Mouse (Mus musculus): ENCODE data around the gene Fli1. TPM values are rescaled to one million over a fixed set of nuclear protein-coding genes. Genes with fewer than 3 reads are reported as not detected.

Fli1 gene
- polyA plus RNA-seq, 1 experiment from 2014 or later, result 20.6 TPM

GRCm38 (mm10) chr9:32531588-32531987 is 11.1 kb downstream of the Fli1 start:
- Histone ChIP-seq H3K36me3 (ENCODE audit: control insufficient read depth, insufficient read depth, low read length) (no peaks in the 10 kb centered on the region), H3K9me3 (ENCODE audit: control insufficient read depth, low read length) (no peaks in the 10 kb centered on the region), H3K4me2 (ENCODE audit: low read length) (no peak overlapping the region), H3K27ac (replicated peaks in 1 of 2; ENCODE audit: control insufficient read depth in 1 of 2, insufficient read depth in 1 of 2, low read depth in 2 of 2, low read length in 2 of 2) (no peak overlapping the region), H3K4me3 (ENCODE audit: control insufficient read depth in 1 of 2, insufficient read depth in 1 of 2, low read depth in 1 of 2, low read length in 2 of 2) (no peak overlapping the region), H3K4me1 (ENCODE audit: control insufficient read depth in 2 of 2, insufficient read depth in 2 of 2, low read length in 2 of 2) (peaks cover 2 to 5% of the 10 kb centered on the region in 2 experiments; a peak in 2 of 4 replicates), H3K9ac (ENCODE audit: low read length) (no peak overlapping the region), H3K27me3 (ENCODE audit: control insufficient read depth, insufficient read depth, low read length) (no peaks in the 10 kb centered on the region)
- no peak for ATAC-seq (ENCODE audit: insufficient number of reproducible peaks, insufficient read depth, low FRiP score, low read depth)
- 77% methylated on average over 4 of the region's 4 CpGs for WGBS

- no peak for ATAC-seq (ENCODE audit: insufficient number of reproducible peaks, insufficient read depth, low FRiP score, low read depth)
These were observed 11.7 kb downstream of the Fli1 start for GRCm38 (mm10) chr9:32530975-32531374.

GRCm38 (mm10) chr9:32530188-32530587 is 12.5 kb downstream of the Fli1 start:
- no peak for ATAC-seq (ENCODE audit: insufficient number of reproducible peaks, insufficient read depth, low FRiP score, low read depth)
- no peaks in the 10 kb centered on the region for H3K36me3 ChIP-seq (ENCODE audit: control insufficient read depth, insufficient read depth, low read length)
- no peak overlapping the region for H3K9ac ChIP-seq (ENCODE audit: low read length)
- no peak overlapping the region for H3K4me3 ChIP-seq (ENCODE audit: control insufficient read depth in 1 of 2, insufficient read depth in 1 of 2, low read depth in 1 of 2, low read length in 2 of 2)
- peak overlapping the region; percentile 71 to 72 for H3K27ac ChIP-seq (replicated peaks in 1 of 2; ENCODE audit: control insufficient read depth in 1 of 2, insufficient read depth in 1 of 2, low read depth in 2 of 2, low read length in 2 of 2)
- peaks cover 2 to 5% of the 10 kb centered on the region in 2 experiments; a peak in 2 of 4 replicates for H3K4me1 ChIP-seq (ENCODE audit: control insufficient read depth in 2 of 2, insufficient read depth in 2 of 2, low read length in 2 of 2)
- WGBS, result 62% methylated on average over 5 of the region's 5 CpGs
- no peaks in the 10 kb centered on the region for H3K9me3 ChIP-seq (ENCODE audit: control insufficient read depth, low read length)
- H3K4me2 ChIP-seq (ENCODE audit: low read length), result 0 out of 2 replicates have a peak overlapping the region, but pooled peaks have one; percentile 2
- no peaks in the 10 kb centered on the region for H3K27me3 ChIP-seq (ENCODE audit: control insufficient read depth, insufficient read depth, low read length)

More at GRCm38 (mm10) chr9:32530975-32531374, 11.7 kb downstream of the Fli1 start:
- Histone ChIP-seq H3K9me3 (ENCODE audit: control insufficient read depth, low read length) (no peaks in the 10 kb centered on the region), H3K36me3 (ENCODE audit: control insufficient read depth, insufficient read depth, low read length) (no peaks in the 10 kb centered on the region), H3K4me2 (ENCODE audit: low read length) (no peak overlapping the region), H3K27me3 (ENCODE audit: control insufficient read depth, insufficient read depth, low read length) (no peaks in the 10 kb centered on the region), H3K27ac (replicated peaks in 1 of 2; ENCODE audit: control insufficient read depth in 1 of 2, insufficient read depth in 1 of 2, low read depth in 2 of 2, low read length in 2 of 2) (no peak overlapping the region), H3K4me3 (ENCODE audit: control insufficient read depth in 1 of 2, insufficient read depth in 1 of 2, low read depth in 1 of 2, low read length in 2 of 2) (no peak overlapping the region), H3K4me1 (ENCODE audit: control insufficient read depth in 2 of 2, insufficient read depth in 2 of 2, low read length in 2 of 2) (peaks cover 2 to 5% of the 10 kb centered on the region in 2 experiments; a peak in 2 of 4 replicates), H3K9ac (ENCODE audit: low read length) (no peak overlapping the region)
- WGBS, result 53% methylated on average over 1 of the region's 1 CpGs

- H3K9me3 ChIP-seq (ENCODE audit: control insufficient read depth, low read length), result no peaks in the 10 kb centered on the region
- no peaks in the 10 kb centered on the region for H3K36me3 ChIP-seq (ENCODE audit: control insufficient read depth, insufficient read depth, low read length)
- no peak overlapping the region for H3K9ac ChIP-seq (ENCODE audit: low read length)
- no peaks in the 10 kb centered on the region for H3K27me3 ChIP-seq (ENCODE audit: control insufficient read depth, insufficient read depth, low read length)
- 0 out of 2 replicates have a peak overlapping the region, but pooled peaks have one; percentile 2 for H3K4me2 ChIP-seq (ENCODE audit: low read length)
- peak overlapping the region; percentile 71 to 72 for H3K27ac ChIP-seq (replicated peaks in 1 of 2; ENCODE audit: control insufficient read depth in 1 of 2, insufficient read depth in 1 of 2, low read depth in 2 of 2, low read length in 2 of 2)
- peaks cover 2 to 5% of the 10 kb centered on the region in 2 experiments; a peak in 2 of 4 replicates for H3K4me1 ChIP-seq (ENCODE audit: control insufficient read depth in 2 of 2, insufficient read depth in 2 of 2, low read length in 2 of 2)
- H3K4me3 ChIP-seq (ENCODE audit: control insufficient read depth in 1 of 2, insufficient read depth in 1 of 2, low read depth in 1 of 2, low read length in 2 of 2), result no peak overlapping the region
- no peak for ATAC-seq (ENCODE audit: insufficient number of reproducible peaks, insufficient read depth, low FRiP score, low read depth)
- WGBS, result 66% methylated on average over 5 of the region's 5 CpGs
These were observed 13.1 kb downstream of the Fli1 start for GRCm38 (mm10) chr9:32529594-32529993.

GRCm38 (mm10) chr9:32527329-32527728 is 15.3 kb downstream of the Fli1 start:
- Histone ChIP-seq H3K4me3 (ENCODE audit: control insufficient read depth in 1 of 2, insufficient read depth in 1 of 2, low read depth in 1 of 2, low read length in 2 of 2) (no peak overlapping the region), H3K27me3 (ENCODE audit: control insufficient read depth, insufficient read depth, low read length) (no peaks in the 10 kb centered on the region), H3K27ac (replicated peaks in 1 of 2; ENCODE audit: control insufficient read depth in 1 of 2, insufficient read depth in 1 of 2, low read depth in 2 of 2, low read length in 2 of 2) (no peak overlapping the region), H3K4me1 (ENCODE audit: control insufficient read depth in 2 of 2, insufficient read depth in 2 of 2, low read length in 2 of 2) (peaks cover 2 to 5% of the 10 kb centered on the region in 2 experiments; a peak in 2 of 4 replicates), H3K9me3 (ENCODE audit: control insufficient read depth, low read length) (no peaks in the 10 kb centered on the region), H3K4me2 (ENCODE audit: low read length) (no peak overlapping the region), H3K9ac (ENCODE audit: low read length) (no peak overlapping the region), H3K36me3 (ENCODE audit: control insufficient read depth, insufficient read depth, low read length) (no peaks in the 10 kb centered on the region)
- 83% methylated on average over 7 of the region's 7 CpGs for WGBS
- no peak for ATAC-seq (ENCODE audit: insufficient number of reproducible peaks, insufficient read depth, low FRiP score, low read depth)

GRCm38 (mm10) chr9:32525787-32526186 is 16.9 kb downstream of the Fli1 start:
- H3K27ac ChIP-seq (replicated peaks in 1 of 2; ENCODE audit: control insufficient read depth in 1 of 2, insufficient read depth in 1 of 2, low read depth in 2 of 2, low read length in 2 of 2), result peak overlapping the region; percentile 37 to 60; a peak in 3 of 4 replicates
- H3K9ac ChIP-seq (ENCODE audit: low read length), result no peak overlapping the region
- ATAC-seq (ENCODE audit: insufficient number of reproducible peaks, insufficient read depth, low FRiP score, low read depth), result no peak
- H3K9me3 ChIP-seq (ENCODE audit: control insufficient read depth, low read length), result no peaks in the 10 kb centered on the region
- H3K27me3 ChIP-seq (ENCODE audit: control insufficient read depth, insufficient read depth, low read length), result no peaks in the 10 kb centered on the region
- H3K4me2 ChIP-seq (ENCODE audit: low read length), result no peak overlapping the region
- H3K4me3 ChIP-seq (ENCODE audit: control insufficient read depth in 1 of 2, insufficient read depth in 1 of 2, low read depth in 1 of 2, low read length in 2 of 2), result no peak overlapping the region
- WGBS, result 47% methylated on average over 5 of the region's 5 CpGs
- H3K36me3 ChIP-seq (ENCODE audit: control insufficient read depth, insufficient read depth, low read length), result no peaks in the 10 kb centered on the region
- peaks cover 10 to 18% of the 10 kb centered on the region in 2 experiments; a peak in 3 of 4 replicates for H3K4me1 ChIP-seq (ENCODE audit: control insufficient read depth in 2 of 2, insufficient read depth in 2 of 2, low read length in 2 of 2)

- no peaks in the 10 kb centered on the region for H3K9me3 ChIP-seq (ENCODE audit: control insufficient read depth, low read length)
- no peak overlapping the region for H3K4me2 ChIP-seq (ENCODE audit: low read length)
- H3K4me1 ChIP-seq (ENCODE audit: control insufficient read depth in 2 of 2, insufficient read depth in 2 of 2, low read length in 2 of 2), result peaks cover 32 to 37% of the 10 kb centered on the region in 2 experiments
- no peak for ATAC-seq (ENCODE audit: insufficient number of reproducible peaks, insufficient read depth, low FRiP score, low read depth)
- H3K36me3 ChIP-seq (ENCODE audit: control insufficient read depth, insufficient read depth, low read length), result no peaks in the 10 kb centered on the region
- peak overlapping the region in 1 of 2 experiments; percentile 33; a peak in 1 of 4 replicates for H3K27ac ChIP-seq (replicated peaks in 1 of 2; ENCODE audit: control insufficient read depth in 1 of 2, insufficient read depth in 1 of 2, low read depth in 2 of 2, low read length in 2 of 2)
- H3K27me3 ChIP-seq (ENCODE audit: control insufficient read depth, insufficient read depth, low read length), result no peaks in the 10 kb centered on the region
- H3K9ac ChIP-seq (ENCODE audit: low read length), result no peak overlapping the region
- 64% methylated on average over 2 of the region's 2 CpGs for WGBS
- H3K4me3 ChIP-seq (ENCODE audit: control insufficient read depth in 1 of 2, insufficient read depth in 1 of 2, low read depth in 1 of 2, low read length in 2 of 2), result no peak overlapping the region
These were observed 20.0 kb downstream of the Fli1 start for GRCm38 (mm10) chr9:32522536-32523245.
